Mouse (Mus musculus) midbrain, postnatal 0 days (tissue): ENCODE results near the gene Senp2. TPM values are rescaled to one million over a fixed set of nuclear protein-coding genes. Genes with fewer than 3 reads are reported as not detected.

ENCODE experiments used
- ATAC-seq: fragments of 200-750 bp; cut with Nextera tagmentation; 2 replicates; pipeline ENCODE4 v1.8.0; 2017; ENCODE audit warnings: moderate number of reproducible peaks, mild to moderate bottlenecking, moderate TSS enrichment, moderate library complexity; ENCODE audit not compliant: low FRiP score
- DNase-seq: peaks from one replicate; pipeline ENCODE4 v3.0.0-alpha.2; 2015; ENCODE audit warnings: low spot score
- H3K27ac ChIP-seq: fragments of 300-500 bp; sonication (generic); 2 replicates; pipeline ENCODE4 v1.5.1; 2014; ENCODE audit warnings: low read depth, mild to moderate bottlenecking, low read length, mixed read lengths
- H3K27me3 ChIP-seq: fragments of 300-500 bp; sonication (generic); 2 replicates; pipeline ENCODE4 v1.6.1; 2014; ENCODE audit warnings: low read length, control low read depth, mixed read lengths; ENCODE audit not compliant: insufficient read depth
- H3K36me3 ChIP-seq: fragments of 300-500 bp; sonication (generic); 2 replicates; pipeline ENCODE4 v1.6.1; 2014; ENCODE audit warnings: low read length, control low read depth, mixed read lengths; ENCODE audit not compliant: insufficient read depth
- H3K4me1 ChIP-seq: fragments of 300-500 bp; sonication (generic); 2 replicates; pipeline ENCODE4 v1.6.1; 2014; ENCODE audit warnings: mild to moderate bottlenecking, control low read depth, antibody characterized with exemption, low read length, mixed read lengths; ENCODE audit not compliant: insufficient read depth
- H3K4me2 ChIP-seq: fragments of 300-500 bp; sonication (generic); 2 replicates; pipeline ENCODE4 v1.6.1; 2014; ENCODE audit warnings: low read depth, mild to moderate bottlenecking, low read length, mixed read lengths; ENCODE audit not compliant: poor library complexity, severe bottlenecking
- H3K4me3 ChIP-seq: fragments of 300-500 bp; sonication (generic); 2 replicates; pipeline ENCODE4 v1.5.1; 2014; ENCODE audit warnings: low read depth, mild to moderate bottlenecking, low read length, moderate library complexity
- H3K9ac ChIP-seq: fragments of 300-500 bp; sonication (generic); replicated peaks from 2 replicates; pipeline ENCODE4 v1.6.1; 2014; ENCODE audit warnings: mild to moderate bottlenecking, low read length, moderate library complexity, mixed read lengths; ENCODE audit not compliant: poor library complexity, severe bottlenecking
- H3K9me3 ChIP-seq: fragments of 300-500 bp; sonication (generic); 2 replicates; pipeline ENCODE4 v1.6.1; 2016; ENCODE audit warnings: low read length, control low read depth
- CTCF ChIP-seq: IDR thresholded peaks from 2 replicates; pipeline ENCODE4 v1.5.1; 2016; ENCODE audit warnings: antibody characterized with exemption, mild to moderate bottlenecking
- WGBS: fragments of 180-500 bp; shearing (Covaris S2); extraction: QIAGEN DNeasy Blood & Tissue Kit; methylation state at CpG from one replicate; pipeline ENCODE4 v1.1.7; 2014; 5-methylcytosine and 5-hydroxymethylcytosine counted together
- polyA plus RNA-seq: library from polyadenylated mRNA; unstranded; fragments of >200 nt; fragmentation: Nextera tagmentation; extraction: Ambion mirVana; gene quantifications from 2 replicates; pipeline ENCODE4 v1.2.1, GENCODE M21; 2015
- total RNA-seq: library from RNA; depleted of rRNA; stranded (reverse); fragments of >200 nt; gene quantifications from 2 replicates; pipeline ENCODE4 v1.2.3, GENCODE M21; 2014

The Senp2 gene
- total and polyA plus RNA-seq, 2 experiments from 2014 or later, result 35.2 to 48.4 TPM

GRCm38 (mm10) chr16:22067406-22067805 lies 58.1 kb downstream of the Senp2 start:
- no peak overlapping the region for H3K4me3 ChIP-seq
- WGBS, result 86% methylated on average over 8 of the region's 8 CpGs

GRCm38 (mm10) chr16:22071361-22071760 lies 62.1 kb downstream of the Senp2 start:
- ATAC-seq, result no peak
- Histone ChIP-seq H3K4me2 (no peak overlapping the region), H3K36me3 (peaks cover 2% of the 10 kb centered on the region; the same call in 1 of the 2 replicates), H3K9ac (no peak overlapping the region), H3K4me3 (no peak overlapping the region), H3K9me3 (no peaks in the 10 kb centered on the region), H3K4me1 (no peaks in the 10 kb centered on the region; the same call in 1 of the 2 replicates), H3K27me3 (no peaks in the 10 kb centered on the region), H3K27ac (no peak overlapping the region)
- WGBS, result 79% methylated on average over 7 of the region's 7 CpGs
- TF ChIP-seq CTCF, result peak; percentile 50
- DNase-seq, result no peak

More at GRCm38 (mm10) chr16:22067406-22067805, 58.1 kb downstream of the Senp2 start:
- H3K4me2 ChIP-seq, result no peak overlapping the region
- no peak overlapping the region for H3K27ac ChIP-seq
- no peak for DNase-seq
- H3K9ac ChIP-seq, result no peak overlapping the region
- H3K9me3 ChIP-seq, result no peaks in the 10 kb centered on the region
- ATAC-seq, result no peak
- no peaks in the 10 kb centered on the region for H3K4me1 ChIP-seq
- peaks cover 2% of the 10 kb centered on the region; the same call in 1 of the 2 replicates for H3K36me3 ChIP-seq
- no peaks in the 10 kb centered on the region for H3K27me3 ChIP-seq
- TF ChIP-seq CTCF, result no peak

DNA sequence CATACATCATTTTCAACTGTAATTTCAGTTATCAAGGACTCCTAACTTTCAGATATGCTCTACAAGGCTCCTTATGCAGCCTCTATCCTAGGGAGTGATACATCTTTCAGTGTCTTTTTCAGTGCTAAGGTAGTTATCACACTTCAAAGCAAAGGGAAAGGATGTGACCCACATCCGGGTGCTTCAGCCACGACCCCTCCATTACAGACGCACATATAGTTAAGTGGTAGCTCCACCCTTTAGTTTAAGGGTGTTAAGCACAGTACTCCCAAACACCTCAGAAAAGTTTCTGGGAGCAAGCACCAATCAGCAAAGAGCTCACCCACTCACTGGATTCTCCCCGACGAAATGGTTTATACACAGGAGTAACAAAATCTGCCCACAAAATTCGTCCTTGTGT lies 65.8 kb downstream of the Senp2 start:
- 75% methylated on average over 6 of the region's 6 CpGs for WGBS
- no peak for ATAC-seq
- Histone ChIP-seq H3K27ac (no peak overlapping the region), H3K4me1 (no peaks in the 10 kb centered on the region; the same call in 1 of the 2 replicates), H3K9ac (no peak overlapping the region), H3K9me3 (no peaks in the 10 kb centered on the region), H3K4me2 (no peak overlapping the region), H3K4me3 (no peak overlapping the region), H3K27me3 (no peaks in the 10 kb centered on the region), H3K36me3 (no peaks in the 10 kb centered on the region)
- TF ChIP-seq CTCF, result no peak
- no peak for DNase-seq

GRCm38 (mm10) chr16:22075829-22076619 lies 66.7 kb downstream of the Senp2 start:
- 25% methylated on average over 5 of the region's 5 CpGs for WGBS
- Histone ChIP-seq H3K4me1 (no peaks in the 10 kb centered on the region; the same call in 1 of the 2 replicates), H3K9ac (no peak overlapping the region), H3K4me2 (no peak overlapping the region), H3K4me3 (no peak overlapping the region), H3K27me3 (no peaks in the 10 kb centered on the region), H3K9me3 (no peaks in the 10 kb centered on the region), H3K36me3 (no peaks in the 10 kb centered on the region), H3K27ac (no peak overlapping the region)
- ATAC-seq (no peak), DNase-seq (no peak)
- TF ChIP-seq CTCF, result no peak

GRCm38 (mm10) chr16:22076620-22076941 lies 67.3 kb downstream of the Senp2 start:
- DNase-seq, result no peak
- Histone ChIP-seq H3K36me3 (no peaks in the 10 kb centered on the region), H3K4me1 (no peaks in the 10 kb centered on the region; the same call in 1 of the 2 replicates), H3K4me2 (no peak overlapping the region), H3K9ac (no peak overlapping the region), H3K27me3 (no peaks in the 10 kb centered on the region), H3K4me3 (no peak overlapping the region), H3K9me3 (no peaks in the 10 kb centered on the region), H3K27ac (no peak overlapping the region)
- 33% methylated on average over 4 of the region's 4 CpGs for WGBS
- ATAC-seq, result no peak
- no peak for TF ChIP-seq CTCF

DNA sequence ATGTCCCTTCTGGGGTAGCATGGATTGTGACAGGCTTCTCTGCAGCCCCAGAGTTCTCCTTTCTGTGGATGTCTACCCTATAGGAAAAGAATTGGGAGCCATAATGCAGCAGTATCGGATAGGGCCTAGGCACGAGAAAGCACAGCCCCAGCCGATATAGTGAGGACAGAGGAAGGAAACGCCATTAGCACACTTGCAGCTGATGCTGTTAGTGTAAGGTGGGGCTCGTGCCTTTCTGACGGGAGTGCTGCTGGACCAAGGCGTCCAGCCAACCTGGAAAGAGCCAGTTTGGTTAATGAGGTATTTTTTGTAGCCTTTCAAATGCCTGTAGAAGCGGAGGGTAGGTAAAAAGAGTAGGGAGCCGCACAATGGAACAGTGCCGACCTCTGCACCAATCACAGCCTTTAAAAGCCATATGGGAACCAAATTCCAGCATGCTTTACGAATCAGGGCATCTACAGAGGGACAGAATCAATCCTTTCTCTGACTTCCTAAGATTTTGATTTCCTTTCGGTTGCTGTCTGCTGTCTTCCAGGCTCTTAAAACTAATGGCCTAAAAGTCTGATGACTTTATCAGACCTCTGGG lies 70.9 kb downstream of the Senp2 start:
- Histone ChIP-seq H3K27ac (no peak overlapping the region), H3K4me2 (no peak overlapping the region), H3K9ac (no peak overlapping the region), H3K4me3 (no peak overlapping the region), H3K4me1 (no peaks in the 10 kb centered on the region; the same call in 1 of the 2 replicates), H3K36me3 (no peaks in the 10 kb centered on the region), H3K27me3 (no peaks in the 10 kb centered on the region), H3K9me3 (no peaks in the 10 kb centered on the region)
- TF ChIP-seq CTCF, result no peak
- no peak for ATAC-seq
- DNase-seq, result no peak
- WGBS, result 88% methylated on average over 12 of the region's 12 CpGs
